Mouse (Mus musculus) urinary bladder, postnatal 4 days (tissue): Measurements from ENCODE around the gene Dpy19l2.
"Not testable (repeated sequence)": the region's sequence is repeated elsewhere in the genome, so short reads cannot be mapped to it uniquely, and the experiment has no call there.

Experiments
- DNase-seq, 2 experiments: peaks; one replicate each; pipeline ENCODE4 v3.0.0; 2021 to 2022; ENCODE audit warnings: low spot score in 2 of 2

Dpy19l2 gene

GRCm38 (mm10) chr9:24695700-24696404 is at the start of gene Dpy19l2:
Gene Dpy19l2 (minus strand): TSS chr9:24696293.
- no peak for DNase-seq

GRCm38 (mm10) chr9:24744958-24745357 is 48.9 kb upstream of the Dpy19l2 start:
- no peak for DNase-seq

GRCm38 (mm10) chr9:24701246-24701645 is 5.2 kb upstream of the Dpy19l2 start:
- DNase-seq, result no peak

- DNase-seq, result no peak
Measured at GRCm38 (mm10) chr9:24696405-24696778, 299 bp upstream of the Dpy19l2 start.

DNA sequence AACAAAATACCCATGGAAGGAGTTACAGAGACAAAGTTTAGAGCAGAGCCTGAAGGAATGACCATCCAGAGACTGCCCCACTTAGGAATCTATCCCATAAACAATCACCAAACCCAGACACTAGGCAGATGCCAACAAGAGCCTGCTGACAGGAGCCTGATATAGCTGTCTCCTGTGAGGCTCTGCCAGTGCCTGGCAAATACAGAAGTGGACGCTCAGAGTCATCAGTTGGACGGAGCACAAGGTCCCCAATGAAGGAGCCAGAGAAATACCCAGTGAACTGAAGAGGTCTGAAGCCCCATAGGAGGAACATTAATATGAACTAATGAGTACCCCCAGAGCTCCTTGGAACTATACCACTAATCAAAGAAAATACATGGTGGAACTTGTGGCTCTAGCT is 58.8 kb downstream of the Dpy19l2 start:
- not testable (repeated sequence) for DNase-seq

GRCm38 (mm10) chr9:24624896-24625295 is 71.2 kb downstream of the Dpy19l2 start, which contains the start of gene Cypt4:
Gene Cypt4 (plus strand): TSS chr9:24625196.
- no peak for DNase-seq

DNA sequence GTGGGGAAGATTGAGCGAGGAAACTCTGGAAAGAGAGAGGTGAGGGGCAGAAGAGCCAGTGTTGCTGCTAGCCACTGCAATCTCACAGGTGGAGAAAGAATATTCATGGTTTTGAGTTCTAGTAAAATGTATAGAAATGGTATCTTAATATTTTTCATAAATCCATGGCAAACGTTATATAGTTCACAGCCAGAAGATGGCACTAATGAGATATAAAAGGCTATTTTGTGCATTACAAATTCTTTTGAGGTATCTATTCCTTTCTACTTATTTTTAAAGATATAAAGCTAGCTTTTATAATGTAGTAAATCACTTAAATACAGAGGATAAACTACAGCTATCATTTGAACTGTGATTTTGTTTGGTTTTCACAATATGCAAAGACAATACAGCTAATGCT is 157.9 kb downstream of the Dpy19l2 start:
- no peak for DNase-seq

DNA sequence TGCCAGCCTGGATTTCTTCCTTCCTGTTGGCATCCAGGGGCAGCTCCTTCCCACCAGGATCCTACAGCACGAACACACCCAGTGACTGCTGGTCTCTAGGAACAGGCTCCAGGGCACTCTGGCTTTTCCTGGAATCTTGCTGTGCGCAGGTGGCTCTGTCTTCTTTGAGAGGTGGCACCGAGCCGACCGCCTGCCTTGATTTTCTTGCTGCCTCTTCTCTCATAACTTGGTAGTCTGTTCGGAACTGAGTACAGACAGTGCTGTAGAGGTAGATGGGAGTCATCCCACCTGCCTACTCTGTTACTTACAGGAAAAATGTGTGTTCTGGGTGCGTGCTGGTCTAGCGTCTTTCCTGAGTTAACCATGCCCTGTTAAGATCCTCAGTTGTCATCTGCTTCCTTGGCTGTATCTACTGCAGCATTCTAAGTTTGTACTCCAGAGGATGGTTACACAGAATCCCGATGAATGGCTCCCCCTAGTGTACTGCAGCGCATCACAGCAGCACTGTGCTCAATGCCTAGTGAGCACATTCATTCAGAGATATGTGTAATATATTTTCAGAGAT is 179.4 kb downstream of the Dpy19l2 start:
- DNase-seq, result peak; percentile 26 to 65

DNA sequence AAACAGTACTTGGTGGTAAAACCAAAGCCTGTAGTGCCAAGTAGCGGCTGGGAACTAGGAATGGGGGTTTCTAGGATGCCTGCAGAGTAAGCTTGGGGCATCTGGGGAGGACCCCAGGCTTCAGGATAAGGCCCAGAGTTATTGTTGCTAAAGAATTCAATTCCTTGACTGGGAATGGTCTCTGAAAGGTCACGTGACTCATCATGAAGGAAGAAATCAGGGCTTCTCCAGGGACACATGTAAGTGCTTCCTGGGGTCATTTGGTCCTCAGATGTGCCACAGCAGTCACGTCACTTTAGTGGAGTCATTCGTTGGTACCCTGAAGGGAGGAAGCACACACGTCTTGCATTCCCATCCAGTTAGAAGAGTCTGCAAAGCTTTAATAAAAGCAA is 182.0 kb downstream of the Dpy19l2 start:
- DNase-seq, result no peak

- DNase-seq, result no peak
Measured at GRCm38 (mm10) chr9:24513290-24514077, 182.6 kb downstream of the Dpy19l2 start.

DNA sequence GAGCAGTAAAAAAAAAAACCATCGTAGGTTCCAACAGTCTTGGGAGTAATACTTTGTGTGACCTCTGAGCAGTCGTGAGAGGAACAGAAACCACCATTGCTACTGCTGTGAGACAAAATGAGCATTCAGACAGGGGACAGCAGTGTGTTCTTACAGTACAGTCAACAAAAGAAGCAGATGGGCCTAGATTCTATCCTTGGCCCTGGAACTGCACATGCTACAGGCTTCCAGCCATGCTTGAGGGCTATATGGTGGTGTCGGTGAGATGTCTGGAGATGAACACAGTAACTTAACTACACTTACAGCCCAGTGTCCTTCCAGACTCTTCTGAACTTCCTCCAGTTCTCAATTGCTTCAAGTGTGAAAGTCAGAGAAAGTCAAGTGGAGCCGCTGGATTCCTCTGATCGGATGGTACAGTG is 184.0 kb downstream of the Dpy19l2 start:
- no peak for DNase-seq

GRCm38 (mm10) chr9:24511371-24512120 is 184.5 kb downstream of the Dpy19l2 start:
- no peak for DNase-seq

GRCm38 (mm10) chr9:24508880-24509279 is 187.2 kb downstream of the Dpy19l2 start:
- no peak for DNase-seq
